Mouse (Mus musculus) adrenal gland, adult 8-10 months (tissue): ENCODE measurements at regions not wholly inside any gene's neighbourhood (a gene's known extent, or its start where the extent isn't known, plus 50 kb on each side); places are given as distances from the start of the nearest gene placed in this dataset.

ENCODE experiments used
- DNase-seq: peaks from one replicate; pipeline ENCODE4 v3.0.0; 2022

DNA sequence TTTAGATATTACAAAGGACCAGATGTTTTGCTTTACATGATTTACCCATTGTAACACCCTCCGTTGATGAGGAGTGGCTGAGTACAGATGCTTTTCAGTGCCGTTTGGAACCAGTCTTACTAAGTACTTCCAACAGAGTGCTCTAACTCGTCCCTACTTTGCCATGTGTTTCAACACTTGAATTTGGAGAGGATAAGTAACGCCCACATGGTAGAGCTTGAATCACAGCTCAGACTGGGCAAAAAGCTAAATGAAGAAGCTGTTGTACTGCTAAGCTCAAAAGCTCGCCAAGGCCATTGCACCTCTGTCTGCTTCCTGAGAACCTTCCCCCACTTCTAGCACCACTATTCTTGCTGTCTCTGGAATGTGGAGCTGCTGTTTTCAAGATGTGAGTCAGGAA, 471.1 kb downstream of the Nfib start:
- DNase-seq, result no peak

DNA sequence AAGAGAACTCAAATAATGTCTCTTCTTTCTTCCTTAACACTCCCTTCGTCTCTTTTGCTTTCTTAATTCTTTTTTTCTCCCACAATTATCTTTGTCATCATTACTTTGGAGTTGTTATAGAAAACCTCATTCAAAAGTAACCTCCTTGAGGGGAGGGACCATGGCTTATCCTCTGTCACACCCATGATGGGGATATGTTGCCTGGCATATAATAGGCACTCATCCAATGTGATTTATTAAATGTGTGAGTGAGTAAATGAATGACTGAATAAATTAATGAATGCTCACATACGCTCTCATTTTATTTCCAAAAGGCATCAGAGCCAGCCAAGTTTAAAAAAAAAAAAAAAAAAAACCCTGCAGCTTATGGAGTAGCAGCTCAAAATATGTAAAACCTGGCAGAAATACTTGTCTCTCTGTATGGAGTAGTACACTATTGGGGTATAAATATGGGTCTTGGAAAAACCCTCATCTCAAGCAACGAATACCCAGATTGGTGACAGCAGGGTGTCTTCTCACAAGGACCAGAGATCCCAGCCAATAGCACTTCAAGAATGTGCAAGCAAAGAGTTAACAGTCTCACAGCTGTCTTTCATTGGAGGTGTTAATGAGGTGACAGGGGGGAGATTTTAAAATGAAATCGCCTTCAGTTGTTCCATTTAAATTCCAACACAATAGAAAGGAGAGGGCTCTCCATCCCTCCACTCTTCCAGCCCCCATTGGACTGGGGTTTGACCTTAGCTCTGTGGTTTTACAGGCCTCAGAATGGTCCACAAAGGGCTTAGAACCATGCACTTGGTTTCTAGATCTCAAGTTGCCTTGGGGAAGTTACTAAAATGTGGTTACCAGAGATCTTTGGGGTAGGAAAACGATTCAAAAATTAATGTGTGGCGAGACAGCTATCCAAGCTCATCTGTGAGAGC, 479.1 kb downstream of the Nfib start:
- no peak for DNase-seq

DNA sequence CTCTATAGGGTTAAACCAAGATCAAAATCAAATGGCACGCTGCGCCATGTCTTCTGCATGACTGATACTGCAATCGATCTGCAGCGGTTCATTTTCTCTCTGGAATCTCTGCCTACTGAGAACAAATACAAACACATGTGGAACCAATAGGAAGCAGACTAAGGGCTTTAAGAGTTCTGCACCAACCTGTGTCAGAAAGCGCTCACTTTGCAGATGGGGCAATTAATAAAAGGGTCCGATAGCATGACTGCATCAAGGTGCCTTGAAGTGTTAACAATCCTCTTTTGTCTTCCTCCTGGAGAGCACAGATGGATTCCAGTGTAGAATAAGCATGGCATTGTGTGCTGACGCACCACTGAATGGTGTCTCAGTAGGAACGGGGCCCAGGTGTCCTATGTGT, 484.8 kb downstream of the Nfib start:
- DNase-seq, result no peak

DNA sequence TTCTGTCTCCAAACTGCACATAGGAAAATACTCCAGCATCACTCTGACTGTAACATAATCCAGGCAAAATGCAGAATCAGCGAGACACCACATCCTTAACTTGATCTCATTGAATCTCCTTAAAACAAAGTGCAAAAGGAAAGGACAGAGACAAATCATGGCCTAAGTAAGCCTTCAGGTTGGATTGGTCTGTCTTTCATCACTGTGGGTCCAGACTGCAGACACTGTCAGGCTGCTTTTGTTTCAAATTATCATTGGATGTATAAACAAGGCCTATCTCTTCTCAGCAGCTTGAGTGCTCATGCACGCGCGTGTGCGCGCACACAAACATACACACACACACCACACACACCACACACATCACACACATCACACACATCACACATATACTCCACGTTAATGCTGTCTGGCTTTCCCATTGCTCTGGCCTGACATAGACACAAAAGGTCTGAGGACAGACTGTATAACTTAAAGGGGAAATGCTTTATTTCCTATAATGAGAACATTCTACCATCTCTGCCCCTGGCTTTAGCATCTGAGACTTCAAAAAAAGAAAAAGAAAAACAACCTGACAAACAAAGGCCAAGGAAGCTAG, 485.3 kb downstream of the Nfib start:
- DNase-seq, result no peak

DNA sequence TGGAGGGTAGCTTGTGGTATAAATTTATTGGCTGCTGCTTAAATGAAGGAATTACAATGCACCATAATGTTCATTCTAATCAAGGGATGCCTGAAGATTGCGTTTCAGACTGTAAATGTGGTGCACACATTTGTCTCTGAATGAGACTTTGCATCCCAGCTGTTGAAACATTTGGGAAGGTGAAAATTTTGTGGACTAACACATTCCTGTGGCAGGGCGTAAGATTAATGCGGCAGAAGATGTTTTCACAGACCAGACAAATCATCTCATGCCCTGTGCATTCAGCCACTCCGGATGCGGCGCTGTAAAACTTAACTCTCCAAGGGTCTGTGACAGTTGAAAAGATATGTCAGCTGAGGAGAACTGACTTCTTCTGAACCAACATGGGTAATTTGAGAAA, 486.9 kb downstream of the Nfib start:
- no peak for DNase-seq

DNA sequence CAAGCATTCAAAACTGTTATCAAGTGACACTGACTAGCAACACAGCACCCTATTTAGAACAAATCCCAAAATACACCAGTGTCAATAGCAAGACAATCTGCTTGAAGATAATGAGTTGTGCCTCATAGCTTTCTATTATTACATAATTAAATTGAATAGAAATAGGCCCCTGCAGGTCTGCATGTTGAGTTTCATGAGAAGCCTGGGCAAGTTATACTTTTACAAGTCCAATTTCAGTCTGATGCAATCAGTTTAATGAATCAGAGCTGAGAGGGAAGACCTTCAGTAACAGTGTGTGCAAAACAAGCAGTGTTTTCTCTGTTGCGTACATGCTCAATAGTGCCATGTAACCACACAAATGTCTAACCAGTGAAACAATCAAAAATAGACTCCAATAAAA, 498.5 kb downstream of the Nfib start:
- DNase-seq, result no peak

DNA sequence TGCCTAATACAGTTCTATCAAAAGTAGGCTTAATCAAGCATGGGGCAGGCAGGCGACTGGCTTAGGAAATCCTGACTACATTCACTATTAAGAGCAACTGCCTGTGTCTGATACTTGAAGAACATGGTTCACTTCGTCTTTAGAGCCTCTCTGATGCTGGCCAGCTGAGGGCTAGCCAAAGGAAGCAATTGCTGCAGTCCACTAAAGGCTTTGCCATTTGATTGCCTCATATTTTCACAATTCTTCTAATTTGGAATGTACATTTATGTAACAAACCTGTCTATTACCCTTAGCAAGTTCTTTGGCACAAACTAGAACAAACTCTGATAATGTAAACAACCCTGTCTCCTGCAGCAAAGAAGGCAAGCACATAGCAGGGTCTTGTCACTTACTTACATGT, 505.2 kb downstream of the Nfib start:
- no peak for DNase-seq

DNA sequence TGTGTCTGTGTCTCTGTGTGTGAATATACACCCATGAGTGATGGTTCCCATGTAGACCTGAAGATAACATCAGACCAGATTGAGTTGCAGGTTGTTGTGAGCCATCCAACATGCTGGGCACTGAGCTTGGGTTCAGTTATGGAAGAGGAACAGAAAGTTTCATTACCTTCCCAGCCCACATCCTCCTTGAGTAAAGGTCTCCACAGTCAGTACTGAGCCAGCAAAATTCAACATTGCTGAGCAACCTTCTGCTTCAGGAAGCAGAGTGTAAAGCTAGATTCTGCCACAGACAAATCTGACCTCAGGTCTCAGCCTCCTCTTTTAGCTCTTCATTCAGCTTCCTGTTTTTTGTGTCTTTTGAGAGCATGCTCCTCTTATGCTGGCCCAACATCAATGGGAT, 506.4 kb downstream of the Nfib start:
- no peak for DNase-seq

DNA sequence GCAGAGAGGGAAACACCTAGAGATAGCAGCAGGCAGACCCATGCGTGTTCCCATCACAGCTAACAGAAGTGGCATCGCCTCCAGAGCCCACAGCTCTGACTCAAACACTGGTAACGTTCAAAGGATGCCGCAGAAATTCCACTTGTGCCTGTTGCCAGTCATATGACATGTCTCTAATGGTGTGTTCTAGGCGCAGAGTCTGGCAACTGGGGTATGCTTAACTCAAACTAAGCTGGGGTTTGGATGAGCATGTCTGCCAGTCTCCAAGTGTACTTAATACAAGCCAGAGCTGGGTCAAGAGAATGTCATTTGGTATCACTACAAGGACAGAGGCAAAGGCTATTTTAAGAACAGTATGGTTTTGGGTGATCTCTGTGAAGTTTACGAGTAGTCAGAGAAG, 507.9 kb downstream of the Nfib start:
- DNase-seq, result no peak

DNA sequence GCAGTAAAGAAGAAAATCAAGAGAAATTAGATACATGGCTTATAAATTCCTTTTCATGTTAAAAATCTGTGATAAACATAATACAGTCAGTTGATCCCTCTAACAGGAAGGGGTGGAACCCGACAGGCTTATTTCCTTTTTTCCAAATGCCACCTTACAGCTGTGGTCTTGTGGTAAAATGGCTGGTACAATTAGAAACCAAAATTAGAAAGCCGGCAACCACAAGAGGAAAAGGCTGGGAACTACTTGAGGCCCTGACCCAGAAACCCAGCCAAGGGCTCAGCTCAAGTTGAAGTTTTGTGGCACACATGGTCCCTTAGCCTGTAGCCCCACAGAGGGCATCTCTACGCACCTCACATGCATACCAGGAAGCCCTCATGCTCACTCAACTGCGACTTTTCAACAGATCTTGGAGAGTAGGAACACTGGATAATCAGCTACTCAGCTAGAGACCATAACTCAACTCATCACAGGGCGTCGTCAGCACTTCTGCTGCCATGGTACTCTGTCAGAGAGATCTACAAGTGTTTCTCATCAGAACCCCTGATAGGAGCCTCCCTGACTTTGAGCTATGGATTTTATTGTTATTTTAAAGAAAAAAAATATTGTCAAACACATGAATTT, 509.4 kb downstream of the Nfib start:
- DNase-seq, result no peak

DNA sequence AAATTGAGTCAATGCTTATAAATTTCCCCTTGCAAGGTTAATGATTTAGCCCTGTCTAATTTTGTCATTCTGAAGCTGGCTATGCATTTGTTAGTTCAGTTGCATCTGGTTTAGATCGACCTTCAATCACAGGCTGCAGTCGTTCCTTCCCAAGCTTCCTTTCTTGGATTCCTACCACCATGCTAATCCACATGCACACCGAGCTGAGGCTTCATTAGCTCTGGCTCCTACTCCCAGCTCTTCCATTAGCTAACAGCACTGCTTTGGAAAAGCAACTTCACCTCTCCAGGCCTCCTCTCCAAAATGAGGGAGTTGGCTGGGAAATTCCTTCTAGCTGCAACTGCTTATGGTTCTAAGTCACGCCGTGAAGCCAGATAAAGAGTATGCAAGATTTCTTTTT, 511.6 kb downstream of the Nfib start:
- DNase-seq, result no peak

DNA sequence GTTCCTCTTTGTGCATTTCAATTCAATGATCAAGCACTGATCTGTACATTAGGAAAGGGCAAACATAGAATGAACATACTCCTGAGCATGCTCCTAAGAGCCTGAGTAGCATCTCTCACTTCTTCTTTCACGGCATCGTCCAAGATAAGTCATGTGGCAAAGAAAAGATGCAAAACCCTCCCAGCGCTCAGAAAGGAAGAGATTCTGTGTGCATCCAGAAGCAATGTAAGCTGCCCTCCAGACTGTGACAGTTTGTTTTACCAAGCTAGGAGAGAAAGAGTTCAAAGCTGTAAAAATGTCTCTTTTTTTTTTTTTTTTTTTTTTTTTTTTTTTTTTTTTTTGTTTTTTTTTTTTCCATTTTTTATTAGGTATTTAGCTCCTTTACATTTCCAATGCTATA, 518.7 kb downstream of the Nfib start:
- DNase-seq, result no peak

DNA sequence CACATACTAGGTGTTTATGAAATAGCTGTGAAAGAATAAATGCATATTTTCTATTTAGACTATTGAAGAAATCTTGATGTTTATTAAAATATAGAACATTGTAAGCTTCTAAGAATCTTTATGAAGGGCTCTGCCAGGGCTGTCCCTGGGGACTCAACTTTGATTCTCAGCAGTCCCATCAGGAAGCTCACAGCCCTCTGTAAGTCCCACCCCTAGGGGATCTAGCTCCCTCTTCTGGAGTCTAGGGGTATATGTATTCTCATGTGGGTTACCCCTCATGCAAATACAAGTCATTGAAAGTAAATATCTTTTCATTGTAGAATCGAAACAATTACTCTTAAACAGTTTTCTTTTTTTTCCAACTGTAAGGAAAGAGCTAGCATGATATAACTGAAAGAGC, 521.6 kb downstream of the Nfib start:
- no peak for DNase-seq

DNA sequence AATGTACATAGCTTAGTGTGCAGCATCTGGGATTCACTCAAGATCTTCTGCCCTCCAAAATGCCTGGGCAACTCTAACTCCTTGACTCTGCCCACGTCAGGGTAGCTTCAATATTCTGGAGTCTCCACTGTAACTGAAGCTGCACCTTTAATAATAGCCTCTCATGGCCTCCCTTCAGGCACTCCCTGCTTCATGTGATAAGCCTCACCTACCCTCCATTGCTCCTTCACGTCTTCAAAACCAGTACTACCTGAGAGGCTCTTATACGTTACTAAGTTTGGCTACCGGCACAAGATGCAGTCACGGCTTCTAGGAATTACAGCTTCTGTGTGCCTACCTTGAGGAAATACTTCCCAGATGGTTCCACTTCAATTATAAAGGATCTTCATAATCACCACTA, 527.4 kb downstream of the Nfib start:
- DNase-seq, result no peak

DNA sequence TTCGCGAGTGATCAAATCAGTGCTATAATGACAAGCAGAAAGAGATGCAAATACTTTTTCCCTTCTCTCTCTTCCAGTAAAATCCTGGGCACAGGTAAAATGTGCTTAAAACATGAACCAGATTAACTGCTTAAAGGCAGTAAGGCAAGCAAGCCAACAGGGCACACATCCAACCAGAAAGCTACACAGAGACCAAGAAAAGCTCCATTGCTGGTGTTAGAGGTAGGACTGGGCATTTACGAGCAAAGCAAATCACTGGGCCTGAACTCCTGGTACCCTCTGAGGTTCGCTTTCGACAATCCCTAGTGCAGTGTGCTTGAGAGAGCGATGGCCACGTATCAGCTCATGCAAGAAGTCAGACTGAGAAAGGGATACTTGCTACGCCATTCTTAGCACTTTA, 528.8 kb downstream of the Nfib start:
- no peak for DNase-seq

DNA sequence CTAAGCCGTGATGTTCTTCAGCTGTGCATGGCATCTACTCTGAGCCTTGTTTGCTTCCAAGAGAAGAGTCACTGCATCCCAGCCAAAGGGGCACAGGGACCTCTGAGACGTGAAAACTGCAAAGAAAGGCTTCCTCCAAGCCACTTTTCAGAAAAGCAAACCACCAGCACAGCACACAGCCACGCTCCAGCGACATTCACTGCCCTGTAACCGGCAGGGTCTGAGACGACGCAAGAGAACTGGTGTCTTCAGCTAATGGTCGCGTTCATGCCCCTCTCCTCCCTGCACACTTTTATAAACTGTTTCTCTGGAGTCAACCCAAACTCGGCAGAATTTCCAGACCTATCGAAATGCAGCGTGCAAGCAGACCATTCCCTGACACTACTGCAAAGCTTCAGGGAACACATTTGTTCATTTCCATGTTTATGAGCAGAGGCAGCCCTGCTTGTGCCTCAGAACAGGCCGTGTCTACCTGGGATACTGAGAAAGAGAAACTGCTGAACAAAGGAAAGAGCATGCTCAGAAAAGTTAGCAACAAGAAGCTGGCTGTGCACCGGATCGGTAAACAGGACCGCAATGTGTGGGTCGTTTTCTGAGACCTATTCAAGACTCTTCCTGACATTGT, 532.0 kb downstream of the Nfib start:
- DNase-seq, result no peak

DNA sequence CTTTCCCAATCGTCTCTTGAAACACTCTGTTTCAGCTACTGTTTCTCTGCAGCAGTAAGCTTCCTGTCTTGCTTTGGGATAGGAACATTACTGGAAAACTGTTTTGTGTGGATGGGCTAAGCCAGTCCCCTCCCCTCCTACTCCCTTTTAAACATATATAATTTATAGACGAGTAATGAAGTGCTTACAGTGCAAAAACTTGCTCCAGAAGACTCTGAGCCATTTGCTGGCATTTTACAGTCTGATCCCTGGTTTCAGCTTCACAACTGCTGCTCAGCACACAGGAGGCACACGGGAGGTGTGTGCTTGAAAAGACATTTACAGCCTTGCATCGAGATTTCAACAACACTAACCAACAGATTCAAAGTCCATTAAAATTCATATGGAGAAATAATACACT, 534.6 kb downstream of the Nfib start:
- DNase-seq, result no peak

DNA sequence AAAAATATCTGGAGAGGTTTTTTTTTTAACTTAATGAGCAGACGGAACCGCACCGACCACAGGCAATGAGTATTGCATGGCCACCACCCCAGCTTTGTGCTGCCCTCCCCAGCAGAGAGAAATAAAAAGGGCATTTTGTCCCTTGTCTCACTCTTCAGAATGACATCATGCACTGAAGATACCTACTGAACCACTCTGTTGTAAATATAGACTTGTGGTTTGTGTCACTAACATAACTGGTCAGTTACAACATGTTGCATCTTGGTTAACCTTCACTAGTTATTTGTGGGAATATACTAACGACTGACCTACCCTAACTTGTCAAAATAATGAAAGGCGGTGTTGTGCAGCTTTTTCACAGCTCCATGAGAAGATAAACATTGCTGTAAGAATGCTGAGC, 537.5 kb downstream of the Nfib start:
- no peak for DNase-seq

DNA sequence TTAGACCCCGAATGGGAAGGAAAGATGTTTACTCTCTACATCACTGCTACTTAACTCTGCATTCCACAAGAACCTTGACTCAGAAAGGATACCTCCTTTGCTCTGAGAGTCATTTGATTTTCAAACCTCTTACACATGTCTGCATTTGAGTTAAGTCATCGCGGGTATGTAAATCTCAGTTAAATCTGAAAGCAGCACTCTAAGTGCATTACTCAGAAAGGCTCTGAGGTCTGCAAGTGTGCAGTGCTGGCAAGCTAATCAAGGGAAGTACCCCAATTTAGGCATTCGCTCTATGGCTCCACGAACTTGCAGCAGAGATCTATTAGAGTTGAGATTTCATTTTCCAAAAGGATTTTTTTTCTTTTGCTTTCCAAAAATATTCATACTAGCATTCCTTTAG, 538.2 kb downstream of the Nfib start:
- no peak for DNase-seq

DNA sequence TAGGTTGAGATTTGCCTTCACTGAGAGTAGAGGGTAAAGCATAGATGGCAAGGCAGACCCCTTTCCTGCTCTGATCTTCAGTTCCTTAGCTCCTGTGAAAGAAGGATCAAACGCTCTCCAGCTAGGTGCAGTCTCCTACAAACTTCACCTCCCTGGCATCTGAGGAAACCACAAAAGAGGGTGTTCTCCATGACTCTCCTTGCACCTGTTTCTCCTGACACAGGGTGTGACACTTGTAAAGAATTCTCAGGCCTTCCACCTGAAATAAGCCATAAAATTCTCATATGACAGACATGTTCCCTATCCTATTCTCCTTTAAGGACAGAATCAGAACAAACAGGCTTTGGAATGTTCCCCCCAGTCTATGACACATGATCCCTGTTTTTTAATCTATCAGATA, 538.7 kb downstream of the Nfib start:
- no peak for DNase-seq

DNA sequence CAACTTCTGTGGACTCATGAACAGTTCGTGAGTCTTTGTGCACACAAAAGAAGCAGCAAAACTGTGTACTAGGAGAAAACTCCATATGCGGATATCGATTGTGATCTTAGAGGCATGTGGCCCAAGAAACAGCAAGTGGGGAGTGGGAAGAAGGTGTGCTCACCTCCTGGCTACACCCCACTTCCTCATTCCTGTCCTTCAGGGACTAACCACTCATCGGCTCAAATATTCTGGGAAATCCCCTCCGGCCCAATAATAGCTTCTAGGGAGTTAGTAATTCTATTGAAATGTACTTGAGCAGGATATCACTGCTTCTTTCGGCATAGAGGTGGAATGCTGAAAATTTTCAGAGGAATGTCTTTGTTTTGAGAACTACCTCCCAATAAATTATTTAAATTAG, 539.5 kb downstream of the Nfib start:
- no peak for DNase-seq

DNA sequence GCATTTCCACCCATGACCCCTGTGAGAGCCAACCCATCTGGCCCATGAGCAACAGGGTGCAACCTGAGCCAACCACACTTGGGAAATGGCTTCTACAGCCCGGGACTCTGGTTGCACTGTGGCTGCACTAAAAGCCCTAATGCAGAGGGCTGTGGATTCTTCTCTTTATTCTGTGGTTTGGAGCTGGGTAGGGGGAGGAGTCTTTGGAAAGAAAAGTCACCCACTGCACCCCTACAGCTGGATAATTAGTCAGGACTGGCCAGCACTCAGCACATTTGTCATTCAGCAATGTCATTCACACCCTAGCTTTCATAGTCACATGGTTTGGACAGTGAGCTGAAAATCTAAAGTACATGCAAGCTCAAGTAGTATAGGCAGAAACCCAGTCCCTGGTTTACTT, 541.5 kb downstream of the Nfib start:
- no peak for DNase-seq

DNA sequence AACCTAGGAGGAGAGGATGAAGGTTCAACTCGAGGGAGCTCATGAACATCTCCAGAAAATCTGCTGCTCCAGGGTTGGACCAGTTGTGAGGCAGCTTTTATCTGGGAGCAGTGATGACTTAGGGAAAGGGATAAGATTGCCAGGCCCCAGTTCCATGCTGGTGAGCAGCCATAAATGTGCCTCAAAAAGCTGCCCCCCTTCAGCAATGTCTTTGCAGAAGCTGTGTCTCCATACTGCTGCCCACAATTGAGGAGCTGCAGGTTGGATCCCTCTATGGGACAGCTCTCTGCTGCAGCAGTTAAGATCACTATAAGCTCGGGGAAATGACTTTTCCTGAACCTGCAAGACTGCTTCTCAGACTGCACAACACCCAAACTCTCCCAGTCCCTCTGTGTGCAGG, 543.7 kb downstream of the Nfib start:
- DNase-seq, result no peak

DNA sequence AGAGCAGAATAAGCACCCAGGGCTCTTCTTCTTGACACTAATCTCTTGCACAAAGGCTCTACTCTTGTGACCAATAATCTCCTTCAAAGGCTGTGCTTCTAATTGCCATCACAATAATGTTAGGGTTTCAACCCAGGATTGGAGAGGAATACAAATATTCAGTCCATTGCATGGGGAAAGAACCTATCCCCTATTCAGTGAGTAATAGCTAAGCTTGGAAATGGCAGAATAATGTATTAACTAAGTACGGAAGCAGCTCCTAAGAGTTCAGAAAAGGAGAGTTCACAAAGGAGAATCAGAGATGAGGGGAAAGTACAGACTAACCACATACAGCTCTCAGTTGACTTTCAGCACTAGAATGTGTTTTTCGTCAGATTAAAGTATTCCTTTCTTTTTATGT, 544.3 kb downstream of the Nfib start:
- DNase-seq, result no peak
